Mouse (Mus musculus): ENCODE data around the gene Coro7. TPM values are rescaled to one million over a fixed set of nuclear protein-coding genes. Genes with fewer than 3 reads are reported as not detected.
A peak's percentile ranks its signal among the peaks of the same experiment; 100 is the strongest.

The Coro7 gene
- polyA plus RNA-seq, 1 experiment from 2014 or later = 21.4 TPM

DNA sequence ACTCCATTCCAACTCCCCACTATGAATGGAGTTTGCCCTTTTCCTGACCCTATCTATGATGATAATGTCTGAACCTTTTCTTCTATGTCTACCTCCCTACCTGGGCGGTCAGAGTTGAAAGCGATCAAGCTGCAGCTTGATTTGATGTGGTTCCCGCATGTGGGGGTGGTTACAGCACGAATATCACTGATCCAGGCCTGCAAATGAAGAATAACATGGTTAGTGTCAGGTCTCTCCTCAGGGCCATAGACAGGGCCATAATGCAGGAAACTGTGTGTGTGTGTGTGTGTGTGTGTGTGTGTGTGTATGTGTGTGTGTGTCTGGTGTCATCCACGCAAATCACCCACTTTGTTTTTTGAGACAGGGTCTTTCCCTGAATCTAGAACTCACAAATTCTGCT lies 2.7 kb downstream of the Coro7 start:
- Histone ChIP-seq H3K4me1 (peaks cover 23% of the 10 kb centered on the region), H3K9me3 (replicated peaks) (no peaks in the 10 kb centered on the region), H3K27me3 (ENCODE audit: low read depth, poor library complexity, severe bottlenecking) (no peaks in the 10 kb centered on the region), H3K36me3 (peaks cover 27% of the 10 kb centered on the region), H3K27ac (replicated peaks) (no peak overlapping the region), H3K4me3 (no peak overlapping the region)
- 94% methylated on average over 5 of the region's 5 CpGs for WGBS
- DNase-seq (ENCODE audit: low spot score) = no peak

DNA sequence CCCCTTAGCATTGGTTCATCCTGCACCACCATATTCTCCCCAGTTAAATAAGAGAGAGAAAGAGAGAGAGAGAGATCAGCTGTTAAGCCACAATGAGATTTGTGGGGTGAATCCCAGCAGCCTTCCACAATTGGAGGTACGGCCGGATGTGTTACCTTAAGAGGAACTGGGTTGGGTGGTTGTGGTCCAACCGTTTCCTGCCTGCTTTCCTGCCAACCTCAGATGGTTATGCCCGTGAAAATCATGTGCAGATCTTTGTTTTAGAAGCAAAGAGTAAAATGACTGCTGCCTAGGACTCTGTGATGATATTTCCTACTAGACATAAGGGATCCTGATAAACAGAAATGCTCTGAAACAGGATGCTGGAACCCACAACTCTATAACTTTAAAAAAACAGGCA lies 5.5 kb downstream of the Coro7 start:
- DNase-seq (ENCODE audit: low spot score) = no peak
- H3K4me3 ChIP-seq = no peak overlapping the region
- no peak overlapping the region for H3K27ac ChIP-seq (replicated peaks)
- H3K36me3 ChIP-seq = peaks cover 41% of the 10 kb centered on the region
- WGBS = 87% methylated on average over 4 of the region's 4 CpGs
- peaks cover 12% of the 10 kb centered on the region for H3K4me1 ChIP-seq
- H3K27me3 ChIP-seq (ENCODE audit: low read depth, poor library complexity, severe bottlenecking) = no peaks in the 10 kb centered on the region
- no peaks in the 10 kb centered on the region for H3K9me3 ChIP-seq (replicated peaks)

DNA sequence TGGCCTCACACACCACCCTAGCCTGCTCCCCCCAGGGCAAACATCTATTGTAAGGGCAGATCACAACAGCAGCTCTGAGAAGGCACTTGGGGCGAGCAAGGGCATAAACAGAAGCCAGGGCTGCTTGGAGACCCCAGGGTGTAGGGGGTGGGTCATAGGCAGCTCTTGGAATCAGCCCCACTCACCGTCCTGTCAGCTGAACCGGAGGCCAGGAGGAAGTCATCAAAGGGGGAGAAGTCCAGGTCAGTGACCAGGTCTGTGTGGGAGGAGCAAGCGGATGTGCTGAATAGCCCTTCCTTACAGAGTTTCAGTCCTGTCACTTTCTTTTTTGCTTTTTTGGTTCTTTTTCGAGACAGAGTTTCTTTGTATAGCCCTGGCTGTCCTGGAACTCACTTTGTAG lies 9.3 kb downstream of the Coro7 start:
- H3K36me3 ChIP-seq = peaks cover 51% of the 10 kb centered on the region
- H3K4me1 ChIP-seq = no peaks in the 10 kb centered on the region
- WGBS = 88% methylated on average over 5 of the region's 5 CpGs
- DNase-seq (ENCODE audit: low spot score) = no peak
- H3K4me3 ChIP-seq = no peak overlapping the region
- H3K9me3 ChIP-seq (replicated peaks) = no peaks in the 10 kb centered on the region
- no peaks in the 10 kb centered on the region for H3K27me3 ChIP-seq (ENCODE audit: low read depth, poor library complexity, severe bottlenecking)
- H3K27ac ChIP-seq (replicated peaks) = no peak overlapping the region

DNA sequence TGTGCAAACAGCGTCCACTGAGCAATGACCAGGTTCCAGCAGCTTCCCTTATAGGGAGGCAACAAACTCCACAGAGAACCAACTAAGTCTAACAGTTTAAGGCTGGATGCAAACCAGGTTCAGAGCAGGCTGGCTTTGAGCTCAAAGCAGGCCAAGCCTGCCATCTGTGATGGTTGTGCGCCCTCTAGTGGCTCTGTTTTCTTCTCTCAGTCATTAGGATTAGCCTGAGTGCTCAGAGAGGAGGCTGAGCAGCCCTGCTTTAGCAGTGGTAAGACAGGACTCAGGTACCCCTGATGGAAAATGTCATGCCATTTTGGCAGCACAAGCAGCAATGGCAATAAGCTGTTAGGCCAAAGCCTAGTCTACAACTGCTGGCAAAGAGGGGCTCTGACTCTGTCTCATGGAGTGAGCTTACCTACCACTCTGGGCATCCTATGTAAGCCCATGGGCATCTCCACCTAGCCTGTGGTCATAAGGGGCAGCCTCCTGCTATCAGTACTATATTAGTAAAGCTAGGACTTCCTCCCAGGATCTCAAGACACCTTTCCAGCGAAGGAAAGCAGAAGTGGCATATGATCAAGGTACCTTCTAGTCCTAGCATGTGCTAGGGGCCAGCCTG lies 12.3 kb downstream of the Coro7 start:
- Histone ChIP-seq H3K27me3 (ENCODE audit: low read depth, poor library complexity, severe bottlenecking) (no peaks in the 10 kb centered on the region), H3K36me3 (peaks cover 46% of the 10 kb centered on the region), H3K9me3 (replicated peaks) (no peaks in the 10 kb centered on the region), H3K4me1 (no peaks in the 10 kb centered on the region), H3K4me3 (no peak overlapping the region), H3K27ac (replicated peaks) (no peak overlapping the region)
- peak; percentile 85 for DNase-seq (ENCODE audit: low spot score)
- 33% methylated on average over 3 of the region's 3 CpGs for WGBS

DNA sequence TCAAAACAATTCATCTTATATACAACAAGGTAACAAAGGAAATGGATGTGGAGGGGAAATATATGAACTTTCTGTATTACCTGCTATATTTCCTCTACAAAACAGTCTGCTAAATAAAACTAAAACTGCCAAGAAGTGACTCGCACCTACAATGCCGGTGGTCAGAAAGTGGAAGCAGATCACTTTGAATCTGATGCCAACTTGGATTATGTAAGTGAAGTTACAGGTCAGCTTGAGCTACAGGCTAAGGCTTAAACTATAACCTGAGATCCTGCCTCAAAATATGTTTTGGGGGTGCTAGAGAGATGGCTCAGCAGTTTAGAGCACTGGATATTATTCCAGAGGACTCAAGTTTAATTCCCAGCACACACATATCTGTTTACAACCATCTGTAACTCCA lies 13.9 kb downstream of the Coro7 start:
- Histone ChIP-seq H3K4me3 (no peak overlapping the region), H3K27me3 (ENCODE audit: low read depth, poor library complexity, severe bottlenecking) (no peaks in the 10 kb centered on the region), H3K27ac (replicated peaks) (no peak overlapping the region), H3K36me3 (peaks cover 54% of the 10 kb centered on the region), H3K4me1 (no peaks in the 10 kb centered on the region), H3K9me3 (replicated peaks) (no peaks in the 10 kb centered on the region)
- DNase-seq (ENCODE audit: low spot score) = no peak
- WGBS = 95% methylated on average over 2 of the region's 2 CpGs

DNA sequence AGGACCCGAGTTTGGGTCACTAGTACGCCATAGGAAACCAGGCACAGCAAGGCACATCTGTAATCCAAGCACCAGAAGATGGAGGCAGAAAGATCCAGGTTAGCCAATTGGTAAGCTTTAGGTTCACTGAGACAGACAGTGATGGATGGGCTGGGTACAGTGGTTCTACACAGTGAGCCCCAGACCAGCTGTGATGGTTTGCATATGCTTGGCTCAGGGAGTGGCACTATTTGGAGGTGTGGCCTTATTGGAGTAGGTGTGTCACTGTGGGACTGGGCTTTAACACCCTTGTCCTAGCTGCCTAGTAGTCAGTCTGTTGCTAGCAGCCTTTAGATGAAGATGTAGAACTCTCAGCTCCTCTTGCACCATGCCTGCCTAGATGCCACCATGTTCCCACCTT lies 15.8 kb downstream of the Coro7 start:
- Histone ChIP-seq H3K27ac (replicated peaks) (no peak overlapping the region), H3K4me3 (no peak overlapping the region), H3K36me3 (peaks cover 46% of the 10 kb centered on the region), H3K27me3 (ENCODE audit: low read depth, poor library complexity, severe bottlenecking) (no peaks in the 10 kb centered on the region), H3K4me1 (peaks cover 6% of the 10 kb centered on the region), H3K9me3 (replicated peaks) (no peaks in the 10 kb centered on the region)
- WGBS = 89% methylated on average over 2 of the region's 2 CpGs
- DNase-seq (ENCODE audit: low spot score) = no peak

DNA sequence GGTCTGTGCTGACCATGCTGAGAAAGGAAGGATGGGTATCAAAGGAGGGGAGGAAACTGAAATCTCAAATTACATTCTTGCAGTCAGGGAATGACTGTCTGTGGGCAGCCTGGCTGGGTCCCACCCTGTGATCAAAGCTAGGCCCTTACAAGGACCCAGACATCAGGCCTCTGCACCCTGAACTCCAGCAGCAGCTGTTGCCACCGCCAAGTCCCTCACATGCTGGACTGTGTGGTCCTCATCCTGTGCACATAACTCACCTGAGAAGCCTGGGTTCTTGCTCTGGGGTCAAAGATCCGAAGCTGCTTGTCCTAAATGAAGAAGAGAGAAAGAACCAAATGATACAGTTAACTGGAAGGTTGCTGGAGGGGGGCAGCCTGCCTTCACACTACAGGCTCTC lies 18.0 kb downstream of the Coro7 start:
- peaks cover 16% of the 10 kb centered on the region for H3K4me1 ChIP-seq
- 70% methylated on average over 2 of the region's 2 CpGs for WGBS
- no peaks in the 10 kb centered on the region for H3K9me3 ChIP-seq (replicated peaks)
- H3K4me3 ChIP-seq = no peak overlapping the region
- no peak for DNase-seq (ENCODE audit: low spot score)
- no peak overlapping the region for H3K27ac ChIP-seq (replicated peaks)
- H3K36me3 ChIP-seq = peaks cover 31% of the 10 kb centered on the region
- no peaks in the 10 kb centered on the region for H3K27me3 ChIP-seq (ENCODE audit: low read depth, poor library complexity, severe bottlenecking)

DNA sequence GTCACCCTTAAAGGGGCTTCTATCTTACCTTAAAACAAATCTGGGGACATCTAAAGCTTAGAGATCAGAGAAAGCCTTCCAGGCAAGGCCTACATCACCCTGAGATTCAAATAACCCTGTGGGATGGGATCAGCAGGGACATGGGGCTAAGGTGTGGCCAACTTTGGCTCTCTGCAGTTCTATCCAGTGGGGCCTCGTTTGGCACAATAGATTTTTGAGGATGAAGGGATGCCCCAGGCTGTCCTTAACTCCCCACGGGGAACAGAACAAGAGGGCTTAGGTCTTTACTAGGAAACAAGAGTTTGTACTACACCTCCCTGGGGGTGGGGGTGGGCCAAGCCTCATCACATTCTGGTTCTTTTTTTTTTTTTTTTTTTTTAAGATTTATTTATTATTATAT lies 20.3 kb downstream of the Coro7 start:
- H3K4me1 ChIP-seq = peaks cover 38% of the 10 kb centered on the region
- H3K36me3 ChIP-seq = peaks cover 36% of the 10 kb centered on the region
- peak overlapping the region; percentile 65 for H3K27ac ChIP-seq (replicated peaks)
- no peaks in the 10 kb centered on the region for H3K9me3 ChIP-seq (replicated peaks)
- DNase-seq (ENCODE audit: low spot score) = no peak
- no peak overlapping the region for H3K4me3 ChIP-seq
- WGBS = 22% methylated on average over 2 of the region's 2 CpGs
- no peaks in the 10 kb centered on the region for H3K27me3 ChIP-seq (ENCODE audit: low read depth, poor library complexity, severe bottlenecking)

DNA sequence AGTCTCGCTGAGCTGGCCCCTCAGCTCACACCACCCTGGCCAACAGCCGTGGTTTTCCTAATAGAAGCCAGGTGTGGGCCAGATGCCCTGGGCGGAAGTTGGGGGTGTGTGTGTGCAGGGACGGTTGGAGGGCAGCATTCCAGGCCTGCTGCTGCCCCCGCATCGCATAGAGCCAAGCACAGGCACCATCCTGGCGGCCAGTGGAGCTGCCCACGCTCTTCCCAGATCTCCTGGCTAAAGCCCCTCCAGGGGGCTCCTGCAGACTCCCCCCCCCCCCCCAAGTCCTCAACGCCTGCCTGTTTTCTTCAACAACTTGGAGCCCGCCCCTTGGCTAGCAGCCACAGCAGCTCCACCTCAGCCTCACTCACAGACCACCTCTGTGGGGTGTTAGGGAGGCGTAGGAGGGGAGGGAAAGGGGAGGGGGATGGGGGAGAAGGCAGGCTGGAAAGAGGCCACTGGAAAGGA lies 20.8 kb downstream of the Coro7 start:
- DNase-seq (ENCODE audit: low spot score) = peak; percentile 44
- Histone ChIP-seq H3K9me3 (replicated peaks) (no peaks in the 10 kb centered on the region), H3K4me3 (peak overlapping the region; percentile 27), H3K4me1 (peaks cover 38% of the 10 kb centered on the region), H3K36me3 (peaks cover 34% of the 10 kb centered on the region), H3K27ac (replicated peaks) (peak overlapping the region; percentile 65), H3K27me3 (ENCODE audit: low read depth, poor library complexity, severe bottlenecking) (no peaks in the 10 kb centered on the region)
- 26% methylated on average over 11 of the region's 11 CpGs for WGBS

DNA sequence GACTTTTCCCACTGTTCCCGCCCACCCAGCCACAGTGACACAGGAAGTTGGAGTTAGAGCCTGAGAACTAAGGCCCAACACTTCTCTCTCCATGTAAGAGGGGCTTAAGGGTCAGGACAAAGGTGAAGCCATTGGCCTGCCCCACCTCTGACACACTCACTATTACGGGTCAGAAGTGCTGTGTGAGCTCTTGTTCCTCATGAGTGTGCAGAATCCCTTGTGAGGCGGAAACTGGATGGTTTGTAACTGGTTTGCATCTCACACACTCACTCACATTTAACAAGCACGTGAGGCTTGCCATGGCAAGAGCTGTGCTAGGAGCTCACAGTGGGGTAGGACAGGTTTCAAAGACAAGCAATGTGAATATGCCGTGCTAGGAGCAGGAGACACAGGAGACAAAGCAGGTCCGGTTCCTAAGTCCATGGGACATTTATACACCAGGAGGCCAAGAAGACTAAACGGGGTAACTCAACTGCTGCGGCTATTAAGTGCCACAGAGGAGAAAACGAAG lies 23.0 kb downstream of the Coro7 start:
- no peaks in the 10 kb centered on the region for H3K27me3 ChIP-seq (ENCODE audit: low read depth, poor library complexity, severe bottlenecking)
- peaks cover 49% of the 10 kb centered on the region for H3K36me3 ChIP-seq
- H3K4me1 ChIP-seq = peaks cover 38% of the 10 kb centered on the region
- 59% methylated on average over 9 of the region's 9 CpGs for WGBS
- no peak for DNase-seq (ENCODE audit: low spot score)
- peak overlapping the region; percentile 77 for H3K27ac ChIP-seq (replicated peaks)
- no peaks in the 10 kb centered on the region for H3K9me3 ChIP-seq (replicated peaks)
- no peak overlapping the region for H3K4me3 ChIP-seq

DNA sequence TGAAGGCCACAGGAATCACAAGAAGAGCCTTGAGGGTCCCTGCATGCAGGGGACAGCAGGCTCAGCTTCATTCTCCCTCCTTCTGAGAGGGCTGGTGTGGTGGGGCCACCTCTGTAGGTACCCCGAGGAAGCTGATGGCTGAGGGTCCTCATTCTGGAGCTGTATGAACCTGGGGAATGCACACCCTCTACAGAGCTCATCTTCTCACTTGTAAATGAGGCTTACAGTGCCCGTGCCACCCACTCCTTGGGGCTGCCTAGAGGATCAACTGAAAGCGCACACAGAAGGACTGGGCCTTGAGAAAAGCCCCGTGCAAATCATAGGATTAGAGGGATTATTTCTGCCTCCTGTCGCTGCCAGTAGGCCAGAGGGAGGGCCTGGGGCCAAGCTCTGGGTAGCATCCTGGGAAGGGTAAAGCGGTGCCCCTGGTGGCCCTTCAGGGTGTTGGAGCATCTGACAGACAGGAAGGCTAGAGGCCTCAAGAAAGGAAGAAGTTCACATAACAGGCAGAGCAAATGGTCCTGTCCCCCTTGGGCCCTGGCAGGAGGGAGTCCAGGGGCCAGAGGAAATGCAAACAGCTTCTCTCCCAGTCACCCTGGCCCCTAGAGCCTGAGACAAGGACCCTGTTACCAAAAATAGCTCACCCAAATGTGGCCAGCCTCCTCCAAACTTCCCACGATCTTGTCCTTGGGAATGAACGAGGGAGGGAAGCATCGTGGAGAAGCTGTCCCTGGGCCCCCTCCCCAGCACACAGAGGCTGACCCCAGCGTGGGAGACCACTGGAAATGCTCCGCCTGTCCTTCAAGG lies 23.6 kb downstream of the Coro7 start:
- WGBS = 26% methylated on average over 11 of the region's 11 CpGs
- Histone ChIP-seq H3K4me1 (peaks cover 38% of the 10 kb centered on the region), H3K9me3 (replicated peaks) (no peaks in the 10 kb centered on the region), H3K27me3 (ENCODE audit: low read depth, poor library complexity, severe bottlenecking) (no peaks in the 10 kb centered on the region), H3K4me3 (0 out of 2 replicates have a peak overlapping the region, but pooled peaks have one; percentile 16), H3K27ac (replicated peaks) (peak overlapping the region; percentile 77), H3K36me3 (peaks cover 48% of the 10 kb centered on the region)
- DNase-seq (ENCODE audit: low spot score) = peak; percentile 54

DNA sequence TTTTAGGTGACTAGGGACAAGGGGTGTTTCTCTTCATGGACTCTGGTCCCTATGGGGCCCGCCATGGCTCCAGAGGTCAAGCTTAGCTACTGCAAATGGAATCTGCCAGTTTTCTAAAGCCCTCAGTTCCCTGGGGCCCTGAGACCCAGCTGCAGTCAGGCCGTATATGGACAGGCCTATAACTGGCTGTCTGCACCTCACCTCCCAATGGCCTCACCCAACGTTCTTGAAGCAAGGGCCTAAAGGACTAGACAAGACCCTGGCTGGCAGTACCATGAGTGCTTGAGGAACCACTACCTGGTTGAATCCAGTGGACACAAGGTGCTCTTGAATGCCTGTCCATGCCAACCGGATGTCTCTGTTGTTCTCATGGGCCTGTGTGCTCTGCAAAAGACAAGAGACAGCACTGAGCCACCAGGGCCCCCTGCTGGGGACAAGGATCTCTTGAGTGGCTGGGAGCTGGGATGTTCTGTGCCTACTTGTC lies 24.3 kb downstream of the Coro7 start:
- no peak overlapping the region for H3K4me3 ChIP-seq
- peaks cover 46% of the 10 kb centered on the region for H3K36me3 ChIP-seq
- 70% methylated on average over 4 of the region's 4 CpGs for WGBS
- peaks cover 38% of the 10 kb centered on the region for H3K4me1 ChIP-seq
- no peaks in the 10 kb centered on the region for H3K27me3 ChIP-seq (ENCODE audit: low read depth, poor library complexity, severe bottlenecking)
- H3K27ac ChIP-seq (replicated peaks) = peak overlapping the region; percentile 77
- DNase-seq (ENCODE audit: low spot score) = no peak
- H3K9me3 ChIP-seq (replicated peaks) = no peaks in the 10 kb centered on the region

DNA sequence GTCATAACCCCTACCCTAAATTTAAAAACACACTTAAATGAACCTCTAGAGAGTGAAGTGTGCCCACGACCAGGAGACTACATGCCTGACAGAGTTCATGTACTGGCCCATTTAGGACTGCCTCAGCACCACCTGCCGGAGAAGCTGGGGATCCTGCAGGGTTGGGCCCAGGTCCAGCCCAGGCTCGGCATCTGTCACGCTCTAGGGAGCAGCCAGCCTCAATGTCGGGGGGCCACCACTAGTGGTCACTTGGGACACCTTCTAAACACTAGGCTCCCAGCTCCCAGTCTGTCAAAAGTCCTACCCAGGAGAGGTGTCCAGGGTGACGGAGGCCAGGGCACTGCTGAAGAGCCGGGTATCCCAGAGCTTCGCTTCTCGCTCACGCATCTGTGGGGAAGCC lies 24.9 kb downstream of the Coro7 start:
- H3K27ac ChIP-seq (replicated peaks) = peak overlapping the region; percentile 77; the same call in 1 of the 2 replicates

More for the DNA sequence above, 24.9 kb downstream of the Coro7 start:
- Histone ChIP-seq H3K36me3 (peaks cover 50% of the 10 kb centered on the region), H3K4me1 (peaks cover 38% of the 10 kb centered on the region), H3K27me3 (ENCODE audit: low read depth, poor library complexity, severe bottlenecking) (no peaks in the 10 kb centered on the region), H3K9me3 (replicated peaks) (no peaks in the 10 kb centered on the region), H3K4me3 (no peak overlapping the region)
- WGBS = 84% methylated on average over 10 of the region's 10 CpGs
- no peak for DNase-seq (ENCODE audit: low spot score)

All from midbrain, embryonic 10.5 days (tissue).